ENCODE assay signal across 27 mouse cellular contexts in the genomic region with DNA sequence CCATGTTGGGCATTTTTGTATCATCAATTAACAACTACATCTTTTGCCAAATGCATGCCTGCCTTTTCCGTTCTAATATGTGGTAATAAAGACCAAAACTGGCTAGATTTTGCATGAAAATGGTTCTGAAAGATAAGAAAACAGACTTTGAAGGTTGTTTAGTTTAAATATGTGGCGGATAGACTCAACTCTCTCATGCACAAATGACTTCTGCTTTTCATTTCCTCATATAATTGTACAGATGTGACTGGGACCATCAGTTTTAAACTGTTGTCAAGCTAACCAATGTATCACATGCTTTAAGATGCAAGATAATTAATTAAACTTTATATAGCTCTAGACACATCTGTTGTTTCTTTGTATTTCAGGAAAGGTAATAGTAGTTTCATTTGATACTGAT. TPM values are rescaled to one million over a fixed set of nuclear protein-coding genes. Genes with fewer than 3 reads are reported as not detected.
DNase-seq lines count a peak whose midpoint lies in the region; ATAC-seq and TF ChIP-seq lines count a peak whose summit lies in the region.
"Had no signal": no experiment of that assay in that cellular context is flagged by ENCODE, and none has a peak within 500 bp of the region (broad histone marks: within the 10 kb centered on the region; RNA-seq: fewer than 3 reads in every experiment).

No protein-coding gene starts in this region.

- H3K4me3 ChIP-seq in spleen, adult 2 months (ENCODE audit: extremely low read depth, insufficient read depth, insufficient read length) = no peak overlapping the region
- no peak overlapping the region for H3K4me3 ChIP-seq in thymus, adult 2 months (ENCODE audit: control insufficient read depth, insufficient read depth, low read length)
- H3K4me3 ChIP-seq: embryonic facial prominence, embryonic 13.5 days; embryonic facial prominence, embryonic 15.5 days; erythroblast, embryonic 14.5 days; forebrain, embryonic 10.5 days; forebrain, embryonic 12.5 days had no signal

- DNase-seq in spleen, adult 2 months (ENCODE audit: low read depth in 1 of 2, low spot score in 2 of 2) = no peak
- DNase-seq in spleen, postnatal 14 days (ENCODE audit: low spot score in 2 of 2) = no peak
- peak; percentile 5 to 11 for DNase-seq in B cell, adult 2 months
- DNase-seq in layer of hippocampus, postnatal 14 days (ENCODE audit: low spot score in 2 of 2) = no peak
- DNase-seq in thymus, adult 2 months = no peak
- DNase-seq: adrenal gland, adult 2 months; adrenal gland, postnatal 10 days; adrenal gland, postnatal 25 days; cerebellum, adult 11 months; cerebellum, adult 18-20 months; cerebellum, adult 8-10 months; cerebellum, adult 9-11 months; cerebellum, postnatal 14 days; cerebellum, postnatal 36 days; embryo, embryonic 11 days had no signal

- peak overlapping the region; percentile 60; the same call in 1 of the 2 replicates for H3K27ac ChIP-seq in spleen, adult 2 months (ENCODE audit: insufficient read depth, low read length)
- H3K27ac ChIP-seq in thymus, adult 2 months (ENCODE audit: control insufficient read depth, insufficient read depth, low read length) = no peak overlapping the region
- H3K27ac ChIP-seq: embryonic facial prominence, embryonic 13.5 days; embryonic facial prominence, embryonic 15.5 days; forebrain, embryonic 10.5 days; forebrain, embryonic 12.5 days had no signal

- WGBS in spleen, adult 2 months = 57% methylated on average over 2 of the region's 2 CpGs
- 57% methylated on average over 2 of the region's 2 CpGs for WGBS in thymus, adult 2 months

- TF ChIP-seq POLR2A in spleen, adult 2 months (IDR thresholded peaks at IDR 0.05; ENCODE audit: low read depth, low read length) = no peak
- no peak for TF ChIP-seq POLR2A in thymus, adult 2 months (IDR thresholded peaks at IDR 0.05; ENCODE audit: control insufficient read depth, extremely low read depth, insufficient read depth, low read length, poor library complexity)

- H3K4me1 ChIP-seq in spleen, adult 2 months (ENCODE audit: control insufficient read depth, insufficient read depth, insufficient read length) = no peaks in the 10 kb centered on the region
- no peaks in the 10 kb centered on the region for H3K4me1 ChIP-seq in thymus, adult 2 months (replicated peaks; ENCODE audit: control insufficient read depth, insufficient read depth, low read length)
- H3K4me1 ChIP-seq: embryonic facial prominence, embryonic 13.5 days; embryonic facial prominence, embryonic 15.5 days; forebrain, embryonic 10.5 days; forebrain, embryonic 12.5 days had no signal

- ATAC-seq in neutrophil, adult 5-6 weeks (ENCODE audit: extremely low read depth, insufficient number of reproducible peaks, low FRiP score, poor library complexity, severe bottlenecking) = peak; percentile 63; the same call in 1 of the 2 replicates
- ATAC-seq in activated CD4-positive, CD25-positive, alpha-beta regulatory T cell, adult 4 months = no peak
- ATAC-seq: forebrain, embryonic 14.5 days; forebrain, embryonic 16.5 days; Patski had no signal

- H3K27me3 ChIP-seq in spleen, adult 2 months (ENCODE audit: control insufficient read depth, insufficient read depth, low read length) = no peaks in the 10 kb centered on the region
- no peaks in the 10 kb centered on the region for H3K27me3 ChIP-seq in thymus, adult 2 months (ENCODE audit: control insufficient read depth, insufficient read depth, low read length)
- H3K27me3 ChIP-seq: embryonic facial prominence, embryonic 13.5 days; embryonic facial prominence, embryonic 15.5 days; forebrain, embryonic 12.5 days had no signal

- TF ChIP-seq CTCF in spleen, adult 2 months (IDR thresholded peaks at IDR 0.05; ENCODE audit: extremely low read depth, insufficient read depth, insufficient read length, insufficient replicate concordance) = no peak
- no peak for TF ChIP-seq CTCF in thymus, adult 2 months (IDR thresholded peaks at IDR 0.05; ENCODE audit: borderline replicate concordance, control insufficient read depth, extremely low read depth, insufficient read depth, low read length, poor library complexity)

- no peaks in the 10 kb centered on the region for H3K36me3 ChIP-seq in spleen, adult 2 months (ENCODE audit: control insufficient read depth, insufficient read depth, low read length)
- H3K36me3 ChIP-seq in thymus, adult 2 months (ENCODE audit: control insufficient read depth, insufficient read depth, low read length) = no peaks in the 10 kb centered on the region
- H3K36me3 ChIP-seq: embryonic facial prominence, embryonic 13.5 days; embryonic facial prominence, embryonic 15.5 days; forebrain, embryonic 10.5 days; forebrain, embryonic 12.5 days had no signal

RNA-seq across cellular contexts. Expression of gene Pdzrn4, which starts 55.3 kb away (rescaled TPM):
- polyA plus RNA-seq in spleen, adult 2 months (2012; rRNA removed) = 0.02 TPM in 1 of 2 replicates, not detected in the other
- not detected in 2 replicates for total RNA-seq in neutrophil, adult 5-6 weeks (2017)
- total RNA-seq in layer of hippocampus, postnatal 14 days (2021) = 1 to 10 TPM; 5.1 to 8.3 TPM
- 0.62 and 1.2 TPM in 2 replicates for polyA plus RNA-seq in thymus, adult 2 months (2012; rRNA removed)
- under 1 TPM in 1 of 2 experiments, not detected in 1; 0.15 TPM for polyA plus RNA-seq in activated CD4-positive, CD25-positive, alpha-beta regulatory T cell, adult 4 months (2017; shearing (Covaris generic))
- total RNA-seq: adrenal gland, adult 2 months; common myeloid progenitor, adult 5-6 weeks; ES-E14 had no signal
- polyA plus RNA-seq: Patski had no signal

Comparison
In these comparisons a context has a peak if more than half of its experiments do, and no peak if none do; other contexts are left out.
1. DNase-seq: peak in B cell, adult 2 months (2 of 2); none in spleen, adult 2 months (0 of 2), spleen, postnatal 14 days (0 of 2), layer of hippocampus, postnatal 14 days (0 of 2) and thymus, adult 2 months (single experiment).